ENCODE assay signal across 8 mouse cellular contexts in genomic region chr10:80248971-80249640, GRCm38 (mm10). TPM values are rescaled to one million over a fixed set of nuclear protein-coding genes. Genes with fewer than 3 reads are reported as not detected.
A peak's percentile ranks its signal among the peaks of the same experiment; 100 is the strongest.
DNase-seq lines count a peak whose midpoint lies in the region; ATAC-seq and TF ChIP-seq lines count a peak whose summit lies in the region.

Gene Ndufs7, plus strand, starts transcription at chr10:80249121.

- H3K27ac ChIP-seq in forebrain, embryonic 16.5 days (ENCODE audit: low read length), result peak within 1 kb of the TSS; percentile 84
- peak within 1 kb of the TSS; percentile 98 for H3K27ac ChIP-seq in layer of hippocampus, adult 2 months
- peak within 1 kb of the TSS; percentile 75 for H3K27ac ChIP-seq in lung, embryonic 14.5 days (ENCODE audit: low read depth)
- H3K27ac ChIP-seq in olfactory bulb, adult 2 months (ENCODE audit: insufficient read depth, low read depth, low read length), result peak within 1 kb of the TSS; percentile 81
- H3K27ac ChIP-seq in thymus, adult 2 months (ENCODE audit: control insufficient read depth, insufficient read depth, low read length), result peak within 1 kb of the TSS; percentile 67

- under 1% methylated on average over 53 of the region's 53 CpGs for WGBS in forebrain, embryonic 16.5 days
- under 1% methylated on average over 53 of the region's 53 CpGs for WGBS in lung, embryonic 14.5 days
- WGBS in olfactory bulb, adult 2 months, result under 1% methylated on average over 53 of the region's 53 CpGs
- under 1% methylated on average over 53 of the region's 53 CpGs for WGBS in thymus, adult 2 months

- intact Hi-C loops in heart, postnatal 36 days (cut with DNase I), result no loop called here

- peak; percentile 76 for TF ChIP-seq POLR2A in olfactory bulb, adult 2 months (IDR thresholded peaks at IDR 0.05; ENCODE audit: insufficient read depth, low read depth, low read length)
- no peak for TF ChIP-seq POLR2A in thymus, adult 2 months (IDR thresholded peaks at IDR 0.05; ENCODE audit: control insufficient read depth, extremely low read depth, insufficient read depth, low read length, poor library complexity)

- no peaks in the 10 kb centered on the region for H3K9me3 ChIP-seq in G1E (replicated peaks)
- H3K9me3 ChIP-seq in forebrain, embryonic 16.5 days (ENCODE audit: control insufficient read depth, low read length), result no peaks in the 10 kb centered on the region
- no peaks in the 10 kb centered on the region for H3K9me3 ChIP-seq in lung, embryonic 14.5 days (ENCODE audit: low read depth, low read length)

- H3K4me3 ChIP-seq in G1E (ENCODE audit: low read depth, low read length), result peak within 1 kb of the TSS; percentile 84
- peak within 1 kb of the TSS; percentile 63 for H3K4me3 ChIP-seq in forebrain, embryonic 16.5 days (replicated peaks; ENCODE audit: low read length)
- peak within 1 kb of the TSS; percentile 94 for H3K4me3 ChIP-seq in layer of hippocampus, adult 2 months
- H3K4me3 ChIP-seq in lung, embryonic 14.5 days (ENCODE audit: low read depth, low read length), result peak within 1 kb of the TSS; percentile 66
- peak within 1 kb of the TSS; percentile 67 for H3K4me3 ChIP-seq in olfactory bulb, adult 2 months (ENCODE audit: insufficient read depth, low read depth, low read length)
- peak within 1 kb of the TSS; percentile 56 for H3K4me3 ChIP-seq in thymus, adult 2 months (ENCODE audit: control insufficient read depth, insufficient read depth, low read length)

- peaks cover 63% of the 10 kb centered on the region for H3K4me1 ChIP-seq in G1E (ENCODE audit: insufficient read depth, low read depth, low read length)
- peaks cover 21% of the 10 kb centered on the region for H3K4me1 ChIP-seq in forebrain, embryonic 16.5 days (replicated peaks; ENCODE audit: control insufficient read depth, insufficient read depth, low read length)
- peaks cover 3% of the 10 kb centered on the region; the same call in 1 of the 2 replicates for H3K4me1 ChIP-seq in lung, embryonic 14.5 days (ENCODE audit: insufficient read depth)
- peaks cover 29% of the 10 kb centered on the region for H3K4me1 ChIP-seq in olfactory bulb, adult 2 months (ENCODE audit: control insufficient read depth, insufficient read depth, low read length)
- H3K4me1 ChIP-seq in thymus, adult 2 months (replicated peaks; ENCODE audit: control insufficient read depth, insufficient read depth, low read length), result peaks cover 11% of the 10 kb centered on the region

- H3K27me3 ChIP-seq in G1E (ENCODE audit: insufficient read depth, low read length), result no peaks in the 10 kb centered on the region
- H3K27me3 ChIP-seq in forebrain, embryonic 16.5 days (replicated peaks; ENCODE audit: control insufficient read depth, insufficient read depth, low read length), result no peaks in the 10 kb centered on the region
- H3K27me3 ChIP-seq in lung, embryonic 14.5 days (ENCODE audit: insufficient read depth, low read length), result no peaks in the 10 kb centered on the region
- no peaks in the 10 kb centered on the region for H3K27me3 ChIP-seq in thymus, adult 2 months (ENCODE audit: control insufficient read depth, insufficient read depth, low read length)

- peaks cover 56% of the 10 kb centered on the region for H3K36me3 ChIP-seq in G1E (replicated peaks)
- H3K36me3 ChIP-seq in forebrain, embryonic 16.5 days (ENCODE audit: control insufficient read depth, insufficient read depth), result no peaks in the 10 kb centered on the region
- H3K36me3 ChIP-seq in lung, embryonic 14.5 days (ENCODE audit: insufficient read depth), result peaks cover 15% of the 10 kb centered on the region
- peaks cover under 1% of the 10 kb centered on the region for H3K36me3 ChIP-seq in thymus, adult 2 months (ENCODE audit: control insufficient read depth, insufficient read depth, low read length)

- DNase-seq in G1E (ENCODE audit: low spot score), result peak; percentile 73
- peak; percentile 89 to 96 for DNase-seq in cerebellum, adult 18-20 months
- DNase-seq in heart, postnatal 36 days, result peak; percentile 94 to 99
- DNase-seq in layer of hippocampus, adult 2 months (ENCODE audit: low spot score in 2 of 2), result peak; percentile 94 to 98
- peak; percentile 98 for DNase-seq in lung, embryonic 14.5 days
- peak; percentile 93 for DNase-seq in thymus, adult 2 months

- ATAC-seq in G1E (ENCODE audit: extremely low read depth, insufficient number of reproducible peaks, low FRiP score, poor library complexity, severe bottlenecking), result peak; percentile 72
- peak; percentile 87 for ATAC-seq in forebrain, embryonic 16.5 days
- ATAC-seq in lung, embryonic 14.5 days (ENCODE audit: insufficient read depth), result peak; percentile 92

- peak within 1 kb of the TSS; percentile 75 for H3K9ac ChIP-seq in forebrain, embryonic 16.5 days (replicated peaks; ENCODE audit: low read depth, low read length)
- H3K9ac ChIP-seq in lung, embryonic 14.5 days, result peak within 1 kb of the TSS; percentile 80

- no peak for TF ChIP-seq CTCF in G1E (IDR thresholded peaks at IDR 0.05; ENCODE audit: low read depth, low read length)
- 0 out of 2 replicates have a peak, but pooled peaks have one; percentile 8 for TF ChIP-seq CTCF in layer of hippocampus, adult 2 months (conservative IDR thresholded peaks at IDR 0.05)
- TF ChIP-seq CTCF in lung, embryonic 14.5 days (IDR thresholded peaks at IDR 0.05; ENCODE audit: low read depth), result no peak
- no peak for TF ChIP-seq CTCF in olfactory bulb, adult 2 months (IDR thresholded peaks at IDR 0.05; ENCODE audit: insufficient read depth, low read depth, low read length)
- 0 out of 2 replicates have a peak, but pooled peaks have one; percentile 8 for TF ChIP-seq CTCF in thymus, adult 2 months (IDR thresholded peaks at IDR 0.05; ENCODE audit: borderline replicate concordance, control insufficient read depth, extremely low read depth, insufficient read depth, low read length, poor library complexity)

- H3K4me2 ChIP-seq in forebrain, embryonic 16.5 days (ENCODE audit: low read length), result peak within 1 kb of the TSS; percentile 94
- peak within 1 kb of the TSS; percentile 90 for H3K4me2 ChIP-seq in lung, embryonic 14.5 days

RNA-seq across cellular contexts. Expression of gene Ndufs7, which starts in this region (rescaled TPM):
- total RNA-seq in G1E (2014; fragmentation: Nextera tagmentation), result 246 and 251 TPM in 2 replicates
- total RNA-seq in G1E (2017), result 152 and 156 TPM in 2 replicates
- polyA plus RNA-seq in G1E (2012), result 222 and 257 TPM in 2 replicates
- polyA plus RNA-seq in forebrain, embryonic 16.5 days (2015; fragmentation: Nextera tagmentation; extraction: Ambion mirVana), result 236 and 272 TPM in 2 replicates
- 100 to 1,000 TPM; 962 to 997 TPM for total RNA-seq in heart, postnatal 36 days (2021)
- 100 to 1,000 TPM; 201 to 210 TPM for total RNA-seq in layer of hippocampus, adult 2 months (2021)
- polyA plus RNA-seq in lung, embryonic 14.5 days (2014; fragmentation: Nextera tagmentation; extraction: Ambion mirVana), result 318 and 319 TPM in 2 replicates
- not detected in 2 replicates for polyA plus RNA-seq in olfactory bulb, adult 2 months (2012; ENCODE audit: insufficient read depth, insufficient read length, low replicate concordance, missing spikeins)
- 531 and 647 TPM in 2 replicates for polyA plus RNA-seq in thymus, adult 2 months (2012; rRNA removed)

Comparison
In these comparisons a context has a peak if more than half of its experiments do, and no peak if none do; other contexts are left out.
1. Peak in every context shown above with its lines: DNase-seq, ATAC-seq, H3K4me3 ChIP-seq and H3K27ac ChIP-seq.
2. CTCF ChIP-seq: peak in layer of hippocampus, adult 2 months (single experiment) and thymus, adult 2 months (single experiment); none in G1E (single experiment), lung, embryonic 14.5 days (single experiment) and olfactory bulb, adult 2 months (single experiment).